Mouse (Mus musculus) liver, postnatal 0 days (tissue): ENCODE results near the gene St6gal1. TPM values are rescaled to one million over a fixed set of nuclear protein-coding genes. Genes with fewer than 3 reads are reported as not detected.

ENCODE experiments used
- ATAC-seq: fragments of 200-750 bp; cut with Nextera tagmentation; 2 replicates; pipeline ENCODE4 v1.8.0; 2017; ENCODE audit warnings: mild to moderate bottlenecking, moderate library complexity
- DNase-seq: peaks from one replicate; pipeline ENCODE4 v3.0.0-alpha.2; 2016
- H3K27ac ChIP-seq: fragments of 300-500 bp; sonication (generic); 2 replicates; pipeline ENCODE4 v1.5.1; 2014; ENCODE audit warnings: antibody characterized with exemption, moderate library complexity, mild to moderate bottlenecking, low read depth
- H3K27me3 ChIP-seq: fragments of 300-500 bp; sonication (generic); 2 replicates; pipeline ENCODE4 v1.6.1; 2014; ENCODE audit warnings: low read length, control low read depth, mixed read lengths; ENCODE audit not compliant: insufficient read depth
- H3K36me3 ChIP-seq: fragments of 300-500 bp; sonication (generic); replicated peaks from 2 replicates; pipeline ENCODE4 v1.6.1; 2014; ENCODE audit warnings: mild to moderate bottlenecking, control low read depth, low read length, moderate library complexity, mixed read lengths; ENCODE audit not compliant: insufficient read depth
- H3K4me1 ChIP-seq: fragments of 300-500 bp; sonication (generic); 2 replicates; pipeline ENCODE4 v1.6.1; 2014; ENCODE audit warnings: antibody characterized with exemption, mild to moderate bottlenecking, control low read depth; ENCODE audit not compliant: insufficient read depth
- H3K4me2 ChIP-seq: fragments of 300-500 bp; sonication (generic); 2 replicates; pipeline ENCODE4 v1.6.1; 2014; ENCODE audit warnings: low read depth, mild to moderate bottlenecking, low read length, moderate library complexity, mixed read lengths
- H3K4me3 ChIP-seq: fragments of 300-500 bp; sonication (generic); 2 replicates; pipeline ENCODE4 v1.5.1; 2014; ENCODE audit warnings: low read depth, low read length
- H3K9ac ChIP-seq: fragments of 300-500 bp; sonication (generic); replicated peaks from 2 replicates; pipeline ENCODE4 v1.6.1; 2014; ENCODE audit warnings: mild to moderate bottlenecking, moderate library complexity
- H3K9me3 ChIP-seq: fragments of 300-500 bp; sonication (generic); 2 replicates; pipeline ENCODE4 v1.6.1; 2016; ENCODE audit warnings: mild to moderate bottlenecking, control low read depth, low read length, mixed read lengths
- CTCF ChIP-seq: sonication (generic); IDR thresholded peaks from 2 replicates; pipeline ENCODE4 v1.5.1; 2016; ENCODE audit warnings: antibody characterized with exemption, low read depth
- EP300 ChIP-seq: IDR thresholded peaks from 2 replicates; pipeline ENCODE4 v1.6.1; 2016; ENCODE audit warnings: antibody characterized with exemption, low read depth, mild to moderate bottlenecking
- WGBS: fragments of 180-500 bp; shearing (Covaris S2); extraction: QIAGEN DNeasy Blood & Tissue Kit; methylation state at CpG from one replicate; pipeline ENCODE4 v1.1.7; 2014; ENCODE audit not compliant: insufficient replicate concordance; 5-methylcytosine and 5-hydroxymethylcytosine counted together
- polyA plus RNA-seq: library from polyadenylated mRNA; unstranded; fragments of >200 nt; fragmentation: Nextera tagmentation; extraction: Ambion mirVana; gene quantifications from 2 replicates; pipeline ENCODE4 v1.2.1, GENCODE M21; 2015

Gene St6gal1
- polyA plus RNA-seq, 1 experiment from 2014 or later, result 17.1 TPM

- WGBS, result 48% methylated on average over 7 of the region's 7 CpGs
- Histone ChIP-seq H3K27me3 (no peaks in the 10 kb centered on the region), H3K27ac (no peak overlapping the region), H3K4me1 (peaks cover 13% of the 10 kb centered on the region), H3K36me3 (no peaks in the 10 kb centered on the region), H3K9ac (no peak overlapping the region), H3K9me3 (no peaks in the 10 kb centered on the region), H3K4me3 (no peak overlapping the region), H3K4me2 (no peak overlapping the region)
- TF ChIP-seq CTCF (no peak), EP300 (no peak)
- ATAC-seq (no peak), DNase-seq (no peak)
Observed at GRCm38 (mm10) chr16:23232691-23233090, 8.2 kb downstream of the St6gal1 start.

GRCm38 (mm10) chr16:23233496-23233895 lies 9.0 kb downstream of the St6gal1 start:
- Histone ChIP-seq H3K36me3 (no peaks in the 10 kb centered on the region), H3K9ac (no peak overlapping the region), H3K4me2 (no peak overlapping the region), H3K4me1 (peaks cover 13% of the 10 kb centered on the region), H3K27ac (no peak overlapping the region), H3K9me3 (no peaks in the 10 kb centered on the region), H3K27me3 (no peaks in the 10 kb centered on the region), H3K4me3 (no peak overlapping the region)
- DNase-seq (peak; percentile 39), ATAC-seq (peak; percentile 35; the same call in 1 of the 2 replicates)
- WGBS, result 43% methylated on average over 10 of the region's 10 CpGs
- TF ChIP-seq EP300 (no peak), CTCF (no peak)

GRCm38 (mm10) chr16:23234557-23234956 lies 10.0 kb downstream of the St6gal1 start:
- WGBS, result 70% methylated on average over 5 of the region's 5 CpGs

GRCm38 (mm10) chr16:23235173-23235694 lies 10.7 kb downstream of the St6gal1 start:
- no peak for DNase-seq
- H3K4me2 ChIP-seq, result no peak overlapping the region
- TF ChIP-seq EP300 (no peak), CTCF (no peak)
- H3K27me3 ChIP-seq, result no peaks in the 10 kb centered on the region
- H3K9me3 ChIP-seq, result no peaks in the 10 kb centered on the region
- WGBS, result 63% methylated on average over 7 of the region's 7 CpGs
- no peak overlapping the region for H3K27ac ChIP-seq
- no peaks in the 10 kb centered on the region for H3K36me3 ChIP-seq
- H3K4me3 ChIP-seq, result no peak overlapping the region
- no peak overlapping the region for H3K9ac ChIP-seq
- peaks cover 15% of the 10 kb centered on the region for H3K4me1 ChIP-seq
- no peak for ATAC-seq

More at GRCm38 (mm10) chr16:23234557-23234956, 10.0 kb downstream of the St6gal1 start:
- no peak for TF ChIP-seq CTCF
- no peak for TF ChIP-seq EP300
- ATAC-seq (no peak), DNase-seq (no peak)
- Histone ChIP-seq H3K4me2 (no peak overlapping the region), H3K27me3 (no peaks in the 10 kb centered on the region), H3K9ac (no peak overlapping the region), H3K36me3 (no peaks in the 10 kb centered on the region), H3K27ac (no peak overlapping the region), H3K4me3 (no peak overlapping the region), H3K4me1 (peaks cover 13% of the 10 kb centered on the region), H3K9me3 (no peaks in the 10 kb centered on the region)

GRCm38 (mm10) chr16:23239583-23239982 lies 15.0 kb downstream of the St6gal1 start:
- H3K4me1 ChIP-seq, result peaks cover 5% of the 10 kb centered on the region; the same call in 1 of the 2 replicates
- WGBS, result 68% methylated on average over 6 of the region's 6 CpGs
- no peaks in the 10 kb centered on the region for H3K27me3 ChIP-seq
- H3K9ac ChIP-seq, result no peak overlapping the region
- no peaks in the 10 kb centered on the region for H3K36me3 ChIP-seq
- no peaks in the 10 kb centered on the region for H3K9me3 ChIP-seq
- no peak overlapping the region for H3K4me3 ChIP-seq
- H3K27ac ChIP-seq, result no peak overlapping the region
- DNase-seq, result no peak
- ATAC-seq, result no peak
- no peak overlapping the region for H3K4me2 ChIP-seq
- TF ChIP-seq CTCF, result no peak

- no peak for TF ChIP-seq EP300
- no peak for TF ChIP-seq CTCF
- Histone ChIP-seq H3K9ac (no peak overlapping the region), H3K9me3 (no peaks in the 10 kb centered on the region), H3K4me2 (no peak overlapping the region), H3K36me3 (no peaks in the 10 kb centered on the region), H3K27ac (no peak overlapping the region), H3K4me1 (peaks cover 5% of the 10 kb centered on the region; the same call in 1 of the 2 replicates), H3K27me3 (no peaks in the 10 kb centered on the region), H3K4me3 (no peak overlapping the region)
- DNase-seq, result peak; percentile 36
- WGBS, result 55% methylated on average over 13 of the region's 13 CpGs
- ATAC-seq, result peak; percentile 17; the same call in 1 of the 2 replicates
Observed at GRCm38 (mm10) chr16:23240049-23240949, 15.8 kb downstream of the St6gal1 start.
